Mouse (Mus musculus): ENCODE results near the gene Gm9918. TPM values are rescaled to one million over a fixed set of nuclear protein-coding genes. Genes with fewer than 3 reads are reported as not detected.

The Gm9918 gene
- total and polyA plus RNA-seq, 3 experiments, result 0.44 TPM; not detected in 2

DNA sequence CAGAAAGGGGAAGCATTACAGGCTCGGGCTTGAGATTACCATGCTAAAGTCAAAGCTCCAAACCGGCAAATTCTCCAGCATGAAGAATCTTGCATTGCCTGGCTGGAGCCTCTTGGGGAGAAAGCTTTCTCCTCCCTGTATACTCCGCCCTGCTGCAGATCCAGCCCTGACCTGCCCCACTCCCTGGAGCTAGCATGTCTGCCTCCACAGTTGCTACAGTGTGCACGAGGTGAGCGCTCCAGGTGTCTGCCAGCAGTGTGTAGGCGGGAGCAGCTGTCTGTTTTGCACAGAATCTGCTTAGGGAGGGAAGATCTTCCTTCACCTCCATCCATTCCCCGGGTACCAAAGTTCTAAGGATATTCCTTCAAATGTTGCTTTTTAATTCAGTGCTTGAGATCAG, 7.8 kb upstream of the Gm9918 start:
- DNase-seq (ENCODE audit: low spot score), result no peak
- H3K27me3 ChIP-seq (ENCODE audit: insufficient read depth, low read length), result peaks cover 75% of the 10 kb centered on the region
- no peaks in the 10 kb centered on the region for H3K36me3 ChIP-seq (replicated peaks)
- no peaks in the 10 kb centered on the region for H3K9me3 ChIP-seq (replicated peaks)
- ATAC-seq (ENCODE audit: extremely low read depth, insufficient number of reproducible peaks, low FRiP score, poor library complexity, severe bottlenecking), result no peak
- H3K4me1 ChIP-seq (ENCODE audit: insufficient read depth, low read depth, low read length), result peaks cover 15% of the 10 kb centered on the region
- no peak for TF ChIP-seq POLR2AphosphoS5 (IDR thresholded peaks at IDR 0.05; ENCODE audit: insufficient replicate concordance, low read depth, low read length)
- TF ChIP-seq GATA1 (IDR thresholded peaks at IDR 0.05; ENCODE audit: borderline replicate concordance, low read length), result no peak
- no peak for TF ChIP-seq TAL1 (conservative IDR thresholded peaks at IDR 0.05; ENCODE audit: low read depth, low read length)
- TF ChIP-seq GATA2 (IDR thresholded peaks at IDR 0.05; ENCODE audit: borderline replicate concordance, low read depth, low read length), result no peak
- no peak for TF ChIP-seq CTCF (IDR thresholded peaks at IDR 0.05; ENCODE audit: low read depth, low read length)
- no peak overlapping the region for H3K4me3 ChIP-seq (ENCODE audit: low read depth, low read length)

- H3K4me1 ChIP-seq (ENCODE audit: insufficient read depth, low read depth, low read length), result peaks cover 10% of the 10 kb centered on the region
- H3K9me3 ChIP-seq (replicated peaks), result no peaks in the 10 kb centered on the region
- H3K4me3 ChIP-seq (ENCODE audit: low read depth, low read length), result no peak overlapping the region
- H3K36me3 ChIP-seq (replicated peaks), result no peaks in the 10 kb centered on the region
- ATAC-seq (ENCODE audit: extremely low read depth, insufficient number of reproducible peaks, low FRiP score, poor library complexity, severe bottlenecking), result no peak
- DNase-seq (ENCODE audit: low spot score), result no peak
- TF ChIP-seq CTCF (IDR thresholded peaks at IDR 0.05; ENCODE audit: low read depth, low read length) (no peak), GATA2 (IDR thresholded peaks at IDR 0.05; ENCODE audit: borderline replicate concordance, low read depth, low read length) (no peak)
- H3K27me3 ChIP-seq (ENCODE audit: insufficient read depth, low read length), result peaks cover 73% of the 10 kb centered on the region
Observed at GRCm38 (mm10) chr15:102263037-102263436, 7.3 kb upstream of the Gm9918 start.

- Histone ChIP-seq H3K27me3 (ENCODE audit: insufficient read depth, low read length) (peaks cover 65% of the 10 kb centered on the region), H3K36me3 (replicated peaks) (no peaks in the 10 kb centered on the region), H3K4me1 (ENCODE audit: insufficient read depth, low read depth, low read length) (peaks cover 8% of the 10 kb centered on the region), H3K9me3 (replicated peaks) (no peaks in the 10 kb centered on the region), H3K4me3 (ENCODE audit: low read depth, low read length) (no peak overlapping the region)
- no peak for DNase-seq (ENCODE audit: low spot score)
- TF ChIP-seq POLR2AphosphoS5 (IDR thresholded peaks at IDR 0.05; ENCODE audit: insufficient replicate concordance, low read depth, low read length) (no peak), CTCF (IDR thresholded peaks at IDR 0.05; ENCODE audit: low read depth, low read length) (no peak), GATA2 (IDR thresholded peaks at IDR 0.05; ENCODE audit: borderline replicate concordance, low read depth, low read length) (no peak), TAL1 (conservative IDR thresholded peaks at IDR 0.05; ENCODE audit: low read depth, low read length) (no peak), GATA1 (IDR thresholded peaks at IDR 0.05; ENCODE audit: borderline replicate concordance, low read length) (no peak)
- no peak for ATAC-seq (ENCODE audit: extremely low read depth, insufficient number of reproducible peaks, low FRiP score, poor library complexity, severe bottlenecking)
Observed at GRCm38 (mm10) chr15:102265548-102265947, 4.8 kb upstream of the Gm9918 start.

GRCm38 (mm10) chr15:102271441-102271840, 1.1 kb downstream of the Gm9918 start:
- TF ChIP-seq POLR2AphosphoS5 (IDR thresholded peaks at IDR 0.05; ENCODE audit: insufficient replicate concordance, low read depth, low read length) (no peak), GATA1 (IDR thresholded peaks at IDR 0.05; ENCODE audit: borderline replicate concordance, low read length) (no peak), GATA2 (IDR thresholded peaks at IDR 0.05; ENCODE audit: borderline replicate concordance, low read depth, low read length) (no peak), TAL1 (conservative IDR thresholded peaks at IDR 0.05; ENCODE audit: low read depth, low read length) (no peak), CTCF (IDR thresholded peaks at IDR 0.05; ENCODE audit: low read depth, low read length) (no peak)
- Histone ChIP-seq H3K36me3 (replicated peaks) (no peaks in the 10 kb centered on the region), H3K4me3 (ENCODE audit: low read depth, low read length) (no peak overlapping the region), H3K9me3 (replicated peaks) (no peaks in the 10 kb centered on the region), H3K27me3 (ENCODE audit: insufficient read depth, low read length) (peaks cover 61% of the 10 kb centered on the region), H3K4me1 (ENCODE audit: insufficient read depth, low read depth, low read length) (peaks cover 12% of the 10 kb centered on the region)
- ATAC-seq (ENCODE audit: extremely low read depth, insufficient number of reproducible peaks, low FRiP score, poor library complexity, severe bottlenecking) (no peak), DNase-seq (ENCODE audit: low spot score) (no peak)

DNA sequence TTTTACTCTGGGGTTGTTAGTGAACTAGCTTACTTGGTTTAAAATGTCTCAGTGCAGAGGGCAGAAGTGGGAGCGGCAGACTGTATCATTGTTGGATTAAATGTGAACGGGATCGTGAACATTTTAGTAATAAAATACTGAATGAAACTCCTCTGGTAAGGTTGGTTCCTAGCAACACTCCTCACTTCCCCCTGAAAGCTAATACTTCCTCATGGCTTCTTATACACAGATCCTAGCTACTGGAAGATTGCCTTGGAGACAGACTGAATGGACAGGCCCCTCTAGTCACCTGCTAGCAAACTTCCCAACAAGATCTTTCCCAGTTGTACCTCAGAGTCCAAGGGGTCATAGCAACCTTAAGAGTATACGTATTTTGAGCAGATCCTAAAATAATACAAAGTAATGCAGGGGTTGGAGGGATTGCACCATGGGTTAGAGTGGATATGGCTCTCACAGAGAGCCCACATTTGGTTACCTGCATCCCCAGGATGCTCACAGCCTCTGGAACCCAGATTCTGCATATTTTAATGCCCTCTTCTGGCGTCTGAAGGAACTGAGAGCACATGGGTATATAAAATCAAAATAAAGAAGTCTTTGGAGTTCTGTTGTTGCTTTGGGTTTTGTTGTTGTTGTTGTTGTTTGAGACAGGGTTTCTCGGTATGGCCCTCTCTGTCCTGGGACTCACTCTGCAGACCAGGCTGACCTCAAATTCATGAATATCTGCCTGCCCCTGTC, 3.8 kb downstream of the Gm9918 start:
- Histone ChIP-seq H3K4me3 (ENCODE audit: low read depth, low read length) (no peak overlapping the region), H3K36me3 (replicated peaks) (no peaks in the 10 kb centered on the region), H3K9me3 (replicated peaks) (no peaks in the 10 kb centered on the region), H3K27me3 (ENCODE audit: insufficient read depth, low read length) (peaks cover 45% of the 10 kb centered on the region), H3K4me1 (ENCODE audit: insufficient read depth, low read depth, low read length) (peaks cover 17% of the 10 kb centered on the region)
- no peak for TF ChIP-seq TAL1 (conservative IDR thresholded peaks at IDR 0.05; ENCODE audit: low read depth, low read length)
- no peak for TF ChIP-seq POLR2AphosphoS5 (IDR thresholded peaks at IDR 0.05; ENCODE audit: insufficient replicate concordance, low read depth, low read length)
- no peak for TF ChIP-seq GATA2 (IDR thresholded peaks at IDR 0.05; ENCODE audit: borderline replicate concordance, low read depth, low read length)
- TF ChIP-seq CTCF (IDR thresholded peaks at IDR 0.05; ENCODE audit: low read depth, low read length), result no peak
- no peak for TF ChIP-seq GATA1 (IDR thresholded peaks at IDR 0.05; ENCODE audit: borderline replicate concordance, low read length)
- ATAC-seq (ENCODE audit: extremely low read depth, insufficient number of reproducible peaks, low FRiP score, poor library complexity, severe bottlenecking), result no peak
- no peak for DNase-seq (ENCODE audit: low spot score)

- DNase-seq (ENCODE audit: low spot score) (no peak), ATAC-seq (ENCODE audit: extremely low read depth, insufficient number of reproducible peaks, low FRiP score, poor library complexity, severe bottlenecking) (no peak)
- Histone ChIP-seq H3K36me3 (replicated peaks) (peaks cover 28% of the 10 kb centered on the region), H3K4me3 (ENCODE audit: low read depth, low read length) (peak overlapping the region; percentile 95), H3K9me3 (replicated peaks) (no peaks in the 10 kb centered on the region), H3K27me3 (ENCODE audit: insufficient read depth, low read length) (0 out of 2 replicates have a peak, but pooled peaks cover 12% of the 10 kb centered on the region), H3K4me1 (ENCODE audit: insufficient read depth, low read depth, low read length) (peaks cover 44% of the 10 kb centered on the region)
- TF ChIP-seq TAL1 (conservative IDR thresholded peaks at IDR 0.05; ENCODE audit: low read depth, low read length) (no peak), GATA1 (IDR thresholded peaks at IDR 0.05; ENCODE audit: borderline replicate concordance, low read length) (no peak), GATA2 (IDR thresholded peaks at IDR 0.05; ENCODE audit: borderline replicate concordance, low read depth, low read length) (no peak), POLR2AphosphoS5 (IDR thresholded peaks at IDR 0.05; ENCODE audit: insufficient replicate concordance, low read depth, low read length) (no peak), CTCF (IDR thresholded peaks at IDR 0.05; ENCODE audit: low read depth, low read length) (no peak)
Observed at GRCm38 (mm10) chr15:102278726-102279091, 8.3 kb downstream of the Gm9918 start.
